Mouse (Mus musculus) midbrain, embryonic 10.5 days (tissue): ENCODE data around the gene Tmtc4. TPM values are rescaled to one million over a fixed set of nuclear protein-coding genes. Genes with fewer than 3 reads are reported as not detected.

ENCODE experiments used
- DNase-seq: peaks from one replicate; pipeline ENCODE4 v3.0.0-alpha.2; 2017; ENCODE audit warnings: low spot score
- H3K27ac ChIP-seq: fragments of 300-500 bp; sonication (generic); replicated peaks from 2 replicates; pipeline ENCODE4 v1.5.1; 2016; ENCODE audit warnings: mild to moderate bottlenecking
- H3K27me3 ChIP-seq: fragments of 300-500 bp; sonication (generic); 2 replicates; pipeline ENCODE4 v1.6.1; 2016; ENCODE audit warnings: low read depth, mild to moderate bottlenecking; ENCODE audit not compliant: poor library complexity, severe bottlenecking
- H3K36me3 ChIP-seq: fragments of 300-500 bp; sonication (generic); 2 replicates; pipeline ENCODE4 v1.6.1; 2016; ENCODE audit warnings: mild to moderate bottlenecking, moderate library complexity
- H3K4me1 ChIP-seq: fragments of 300-500 bp; sonication (generic); 2 replicates; pipeline ENCODE4 v1.6.1; 2016
- H3K4me3 ChIP-seq: fragments of 300-500 bp; sonication (generic); 2 replicates; pipeline ENCODE4 v1.5.1; 2016; ENCODE audit warnings: mild to moderate bottlenecking, moderate library complexity
- H3K9me3 ChIP-seq: fragments of 300-500 bp; sonication (generic); replicated peaks from 2 replicates; pipeline ENCODE4 v1.6.1; 2016; ENCODE audit warnings: mild to moderate bottlenecking
- WGBS: fragments of 180-500 bp; shearing (Covaris S2); methylation state at CpG from one replicate; pipeline ENCODE4 v1.1.7; 2016; 5-methylcytosine and 5-hydroxymethylcytosine counted together
- polyA plus RNA-seq: library from polyadenylated mRNA; unstranded; fragments of >200 nt; fragmentation: Nextera tagmentation; extraction: Ambion mirVana; gene quantifications from 2 replicates; pipeline ENCODE4 v1.2.1, GENCODE M21; 2016

Gene Tmtc4
- polyA plus RNA-seq, 1 experiment from 2014 or later, result 28.3 TPM

- Histone ChIP-seq H3K9me3 (no peaks in the 10 kb centered on the region), H3K4me3 (no peak overlapping the region), H3K36me3 (no peaks in the 10 kb centered on the region), H3K27me3 (peaks cover 9% of the 10 kb centered on the region), H3K27ac (peak overlapping the region; percentile 64; the same call in 1 of the 2 replicates), H3K4me1 (peaks cover 24% of the 10 kb centered on the region)
- peak; percentile 78 for DNase-seq
- 4% methylated on average over 6 of the region's 6 CpGs for WGBS
Observed at GRCm38 (mm10) chr14:122876163-122876562, 107.7 kb downstream of the Tmtc4 start.

GRCm38 (mm10) chr14:122875636-122876035, 108.2 kb downstream of the Tmtc4 start:
- peaks cover 24% of the 10 kb centered on the region for H3K4me1 ChIP-seq
- DNase-seq, result no peak
- H3K27me3 ChIP-seq, result peaks cover 14% of the 10 kb centered on the region
- H3K36me3 ChIP-seq, result no peaks in the 10 kb centered on the region
- WGBS, result 36% methylated on average over 6 of the region's 6 CpGs
- peak overlapping the region; percentile 64 for H3K27ac ChIP-seq
- H3K4me3 ChIP-seq, result no peak overlapping the region
- H3K9me3 ChIP-seq, result no peaks in the 10 kb centered on the region

GRCm38 (mm10) chr14:122875056-122875455, 108.8 kb downstream of the Tmtc4 start:
- Histone ChIP-seq H3K4me3 (no peak overlapping the region), H3K9me3 (no peaks in the 10 kb centered on the region), H3K27ac (no peak overlapping the region; the same call in 1 of the 2 replicates), H3K4me1 (peaks cover 24% of the 10 kb centered on the region), H3K27me3 (peaks cover 16% of the 10 kb centered on the region), H3K36me3 (no peaks in the 10 kb centered on the region)
- DNase-seq, result no peak
- WGBS, result 73% methylated on average over 8 of the region's 8 CpGs

- WGBS, result 89% methylated on average over 6 of the region's 6 CpGs
- Histone ChIP-seq H3K9me3 (no peaks in the 10 kb centered on the region), H3K4me3 (no peak overlapping the region), H3K4me1 (peaks cover 24% of the 10 kb centered on the region), H3K27me3 (peaks cover 16% of the 10 kb centered on the region), H3K27ac (no peak overlapping the region), H3K36me3 (no peaks in the 10 kb centered on the region)
- no peak for DNase-seq
Observed at GRCm38 (mm10) chr14:122872612-122873011, 111.2 kb downstream of the Tmtc4 start.

GRCm38 (mm10) chr14:122871841-122872580, 111.8 kb downstream of the Tmtc4 start:
- Histone ChIP-seq H3K4me3 (no peak overlapping the region), H3K9me3 (no peaks in the 10 kb centered on the region), H3K36me3 (no peaks in the 10 kb centered on the region), H3K4me1 (peaks cover 24% of the 10 kb centered on the region), H3K27ac (no peak overlapping the region), H3K27me3 (peaks cover 16% of the 10 kb centered on the region)
- no peak for DNase-seq
- WGBS, result 63% methylated on average over 4 of the region's 4 CpGs

- H3K27me3 ChIP-seq, result peaks cover 11% of the 10 kb centered on the region; the same call in 1 of the 2 replicates
- peaks cover 12% of the 10 kb centered on the region for H3K4me1 ChIP-seq
- H3K27ac ChIP-seq, result no peak overlapping the region
- H3K36me3 ChIP-seq, result no peaks in the 10 kb centered on the region
- H3K9me3 ChIP-seq, result no peaks in the 10 kb centered on the region
- no peak for DNase-seq
- 80% methylated on average over 6 of the region's 6 CpGs for WGBS
- H3K4me3 ChIP-seq, result no peak overlapping the region
Observed at GRCm38 (mm10) chr14:122869831-122870230, 114.0 kb downstream of the Tmtc4 start.

Other genes starting within 250 kb of the Tmtc4 start
- 3.2 and 5.3 TPM in 2 replicates for gene Ggact, start 70.3 kb downstream of the Tmtc4 start, polyA plus RNA-seq